Mouse (Mus musculus): ENCODE results near the gene Trap1a. TPM values are rescaled to one million over a fixed set of nuclear protein-coding genes. Genes with fewer than 3 reads are reported as not detected.

Trap1a gene
- polyA plus RNA-seq, 1 experiment, result not detected

- Histone ChIP-seq H3K4me1 (no peaks in the 10 kb centered on the region), H3K4me3 (replicated peaks) (no peak overlapping the region), H3K36me3 (replicated peaks; ENCODE audit: low read length) (no peaks in the 10 kb centered on the region), H3K27me3 (replicated peaks) (peaks cover 8% of the 10 kb centered on the region), H3K9me3 (no peaks in the 10 kb centered on the region)
- no peak for TF ChIP-seq GATA1 (IDR thresholded peaks at IDR 0.05; ENCODE audit: borderline replicate concordance, low read length)
- no peak for TF ChIP-seq FLI1 (IDR thresholded peaks at IDR 0.05; ENCODE audit: low read length)
Observed at GRCm38 (mm10) chrX:139352192-139352772, 18.8 kb downstream of the Trap1a start.

- Histone ChIP-seq H3K27me3 (replicated peaks) (peaks cover 9% of the 10 kb centered on the region), H3K36me3 (replicated peaks; ENCODE audit: low read length) (no peaks in the 10 kb centered on the region), H3K9me3 (no peaks in the 10 kb centered on the region), H3K4me1 (no peaks in the 10 kb centered on the region), H3K4me3 (replicated peaks) (no peak overlapping the region)
- TF ChIP-seq GATA1 (IDR thresholded peaks at IDR 0.05; ENCODE audit: borderline replicate concordance, low read length) (no peak), FLI1 (IDR thresholded peaks at IDR 0.05; ENCODE audit: low read length) (no peak)
Observed at GRCm38 (mm10) chrX:139357639-139358260, 24.3 kb downstream of the Trap1a start.

GRCm38 (mm10) chrX:139358361-139358760, 24.9 kb downstream of the Trap1a start:
- Histone ChIP-seq H3K4me1 (no peaks in the 10 kb centered on the region), H3K4me3 (replicated peaks) (no peak overlapping the region), H3K9me3 (no peaks in the 10 kb centered on the region), H3K36me3 (replicated peaks; ENCODE audit: low read length) (no peaks in the 10 kb centered on the region), H3K27me3 (replicated peaks) (peaks cover 9% of the 10 kb centered on the region)
- TF ChIP-seq FLI1 (IDR thresholded peaks at IDR 0.05; ENCODE audit: low read length) (no peak), GATA1 (IDR thresholded peaks at IDR 0.05; ENCODE audit: borderline replicate concordance, low read length) (no peak)

GRCm38 (mm10) chrX:139366837-139367528, 33.5 kb downstream of the Trap1a start:
- H3K36me3 ChIP-seq (replicated peaks; ENCODE audit: low read length), result no peaks in the 10 kb centered on the region
- TF ChIP-seq FLI1 (IDR thresholded peaks at IDR 0.05; ENCODE audit: low read length), result no peak
- TF ChIP-seq GATA1 (IDR thresholded peaks at IDR 0.05; ENCODE audit: borderline replicate concordance, low read length), result no peak
- H3K4me1 ChIP-seq, result no peaks in the 10 kb centered on the region
- no peaks in the 10 kb centered on the region for H3K9me3 ChIP-seq
- no peaks in the 10 kb centered on the region for H3K27me3 ChIP-seq (replicated peaks)
- H3K4me3 ChIP-seq (replicated peaks), result no peak overlapping the region

GRCm38 (mm10) chrX:139367529-139367908, 34.0 kb downstream of the Trap1a start:
- Histone ChIP-seq H3K36me3 (replicated peaks; ENCODE audit: low read length) (no peaks in the 10 kb centered on the region), H3K27me3 (replicated peaks) (no peaks in the 10 kb centered on the region), H3K9me3 (no peaks in the 10 kb centered on the region), H3K4me1 (no peaks in the 10 kb centered on the region), H3K4me3 (replicated peaks) (no peak overlapping the region)
- no peak for TF ChIP-seq FLI1 (IDR thresholded peaks at IDR 0.05; ENCODE audit: low read length)
- TF ChIP-seq GATA1 (IDR thresholded peaks at IDR 0.05; ENCODE audit: borderline replicate concordance, low read length), result no peak

- Histone ChIP-seq H3K4me3 (replicated peaks) (no peak overlapping the region), H3K4me1 (no peaks in the 10 kb centered on the region), H3K9me3 (no peaks in the 10 kb centered on the region), H3K27me3 (replicated peaks) (no peaks in the 10 kb centered on the region), H3K36me3 (replicated peaks; ENCODE audit: low read length) (no peaks in the 10 kb centered on the region)
- no peak for TF ChIP-seq FLI1 (IDR thresholded peaks at IDR 0.05; ENCODE audit: low read length)
- TF ChIP-seq GATA1 (IDR thresholded peaks at IDR 0.05; ENCODE audit: borderline replicate concordance, low read length), result no peak
Observed at GRCm38 (mm10) chrX:139369122-139369521, 35.6 kb downstream of the Trap1a start.

GRCm38 (mm10) chrX:139372665-139373064, 39.2 kb downstream of the Trap1a start:
- peaks cover 4% of the 10 kb centered on the region for H3K27me3 ChIP-seq (replicated peaks)
- no peak for TF ChIP-seq GATA1 (IDR thresholded peaks at IDR 0.05; ENCODE audit: borderline replicate concordance, low read length)
- no peak for TF ChIP-seq FLI1 (IDR thresholded peaks at IDR 0.05; ENCODE audit: low read length)
- no peaks in the 10 kb centered on the region for H3K9me3 ChIP-seq
- H3K4me3 ChIP-seq (replicated peaks), result no peak overlapping the region
- no peaks in the 10 kb centered on the region for H3K4me1 ChIP-seq
- H3K36me3 ChIP-seq (replicated peaks; ENCODE audit: low read length), result no peaks in the 10 kb centered on the region

Other genes starting within 250 kb of the Trap1a start
- gene Serpina7, start 248.4 kb upstream of the Trap1a start, polyA plus RNA-seq (2012; ENCODE audit: insufficient read depth, low replicate concordance), result not detected in 2 replicates
- gene 4930513O06Rik, start 247.4 kb upstream of the Trap1a start, polyA plus RNA-seq (2012; ENCODE audit: insufficient read depth, low replicate concordance), result not detected in 2 replicates
- gene 4933428M09Rik, start 154.5 kb upstream of the Trap1a start, polyA plus RNA-seq (2012; ENCODE audit: insufficient read depth, low replicate concordance), result 0.39 TPM in 1 of 2 replicates, not detected in the other
- gene Mum1l1, start 123.6 kb upstream of the Trap1a start, polyA plus RNA-seq (2012; ENCODE audit: insufficient read depth, low replicate concordance), result not detected in 2 replicates
- not detected in 2 replicates for gene D330045A20Rik, start 146.7 kb downstream of the Trap1a start, polyA plus RNA-seq (2012; ENCODE audit: insufficient read depth, low replicate concordance)
- gene Rnf128, start 229.6 kb downstream of the Trap1a start, polyA plus RNA-seq (2012; ENCODE audit: insufficient read depth, low replicate concordance), result 2.5 and 3.0 TPM in 2 replicates

All from megakaryocyte, embryonic 14.5 days (primary cell).